Mouse (Mus musculus) spleen, adult 2 months (tissue): Measurements from ENCODE around the gene Gm20929. TPM values are rescaled to one million over a fixed set of nuclear protein-coding genes. Genes with fewer than 3 reads are reported as not detected.
"Not testable (repeated sequence)": the region's sequence is repeated elsewhere in the genome, so short reads cannot be mapped to it uniquely, and the experiment has no call there.

Experiments
- DNase-seq, 2 experiments: peaks; one replicate each; pipeline versions ENCODE4 v3.0.0 to v3.0.0-alpha.2; 2012 to 2021; ENCODE audit warnings: low spot score in 2 of 2, low read depth in 1 of 2
- H3K27ac ChIP-seq: fragments of 200-500 bp; 2 replicates; pipeline ENCODE4 v1.5.1; 2012; ENCODE audit warnings: low read length, inconsistent platforms; ENCODE audit not compliant: insufficient read depth
- H3K27me3 ChIP-seq: fragments of 200-500 bp; 2 replicates; pipeline ENCODE4 v1.6.1; 2012; ENCODE audit warnings: mild to moderate bottlenecking, moderate library complexity, low read length, inconsistent platforms; ENCODE audit not compliant: control insufficient read depth, insufficient read depth
- H3K36me3 ChIP-seq: fragments of 200-500 bp; 2 replicates; pipeline ENCODE4 v1.6.1; 2012; ENCODE audit warnings: mild to moderate bottlenecking, low read length, inconsistent platforms; ENCODE audit not compliant: control insufficient read depth, insufficient read depth
- H3K4me1 ChIP-seq: fragments of 200-500 bp; 2 replicates; pipeline ENCODE4 v1.6.1; 2011; ENCODE audit warnings: inconsistent platforms; ENCODE audit not compliant: control insufficient read depth, insufficient read depth, insufficient read length
- H3K4me3 ChIP-seq: fragments of 200-500 bp; 2 replicates; pipeline ENCODE4 v1.5.1; 2011; ENCODE audit warnings: mild to moderate bottlenecking, inconsistent platforms; ENCODE audit not compliant: insufficient read depth, insufficient read length; ENCODE audit errors: extremely low read depth
- WGBS: fragments of 180-500 bp; shearing (Covaris S2); methylation state at CpG from one replicate; pipeline ENCODE4 v1.1.7; 2018; 5-methylcytosine and 5-hydroxymethylcytosine counted together
- polyA plus RNA-seq: library from polyadenylated mRNA; depleted of rRNA; stranded (reverse); fragments of >200 nt; gene quantifications from 2 replicates; pipeline ENCODE4 v1.2.3, GENCODE M21; 2012; rRNA removed

Gene Gm20929
- not detected in 2 replicates for polyA plus RNA-seq

DNA sequence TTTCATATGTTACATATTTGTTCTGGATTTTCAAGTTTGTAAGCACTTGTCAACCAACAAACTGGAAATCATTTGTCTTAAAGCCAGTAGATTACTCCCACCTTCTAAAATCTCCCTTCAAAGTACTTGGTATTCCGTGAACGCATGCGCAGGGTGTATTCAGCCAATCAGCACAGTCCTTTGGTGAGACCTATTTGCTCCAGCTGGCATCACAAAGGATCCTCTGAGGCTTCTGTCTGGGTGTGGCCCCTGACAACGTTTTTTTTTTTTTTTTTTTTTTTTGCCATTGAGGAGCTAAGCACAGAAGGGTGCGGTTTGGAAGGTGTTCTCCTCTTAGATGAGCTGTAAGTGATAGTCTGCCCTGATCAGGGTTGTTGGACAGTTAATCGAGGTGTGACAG is at the start of gene Gm20929:
TSS of gene Gm20929 (plus strand) at position 301 of the 400 bp plus-strand sequence.
- not testable (repeated sequence) for H3K4me1 ChIP-seq, DNase-seq, H3K27me3 ChIP-seq, H3K27ac ChIP-seq, H3K36me3 ChIP-seq, H3K4me3 ChIP-seq
- WGBS, result no CpG with 5 or more reads among the region's 6 CpGs
